Comparison of ENCODE assay signal across 8 mouse cellular contexts in the genomic region with DNA sequence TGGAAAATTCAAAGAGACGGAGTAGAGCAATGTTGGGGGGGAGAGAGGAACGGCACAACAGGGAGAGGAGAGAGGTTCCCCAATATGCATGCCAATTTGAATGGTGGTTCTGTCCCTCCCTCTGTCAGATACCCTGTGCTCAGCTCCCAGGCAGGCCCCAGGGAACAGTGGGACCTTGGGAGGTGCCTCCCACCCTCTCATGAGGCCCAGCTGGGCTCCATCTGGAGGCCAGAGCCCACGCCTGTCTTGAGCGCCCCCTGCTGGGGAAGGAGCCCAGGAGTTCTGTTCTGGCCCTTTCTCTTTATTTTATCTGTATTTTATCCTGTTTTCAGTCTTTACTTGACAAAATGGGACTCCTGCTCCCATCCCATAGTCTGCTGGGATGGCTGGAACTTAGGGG. TPM values are rescaled to one million over a fixed set of nuclear protein-coding genes. Genes with fewer than 3 reads are reported as not detected.
A peak's percentile ranks its signal among the peaks of the same experiment; 100 is the strongest.
DNase-seq lines count a peak whose midpoint lies in the region.

No protein-coding gene starts in this region.

- peaks cover 4% of the 10 kb centered on the region for H3K4me1 ChIP-seq in embryonic facial prominence, embryonic 10.5 days

- peak; percentile 84 for DNase-seq in adrenal gland, postnatal 10 days
- no peak for DNase-seq in adrenal gland, adult 8-10 months
- peak; percentile 58 for DNase-seq in ovary, postnatal 14 days (ENCODE audit: low spot score)
- DNase-seq in ovary, adult 18-20 months (ENCODE audit: low spot score): no peak
- peak; percentile 73 for DNase-seq in embryonic facial prominence, embryonic 10.5 days (ENCODE audit: low spot score)
- peak; percentile 63 for DNase-seq in kidney, postnatal 14 days
- DNase-seq in lung, postnatal 4 days: peak; percentile 62 to 75
- DNase-seq in testis, postnatal 14 days (ENCODE audit: low spot score): peak; percentile 49

- no peak overlapping the region for H3K4me3 ChIP-seq in embryonic facial prominence, embryonic 10.5 days

- WGBS in embryonic facial prominence, embryonic 10.5 days: 35% methylated on average over 4 of the region's 4 CpGs

- no peak overlapping the region for H3K27ac ChIP-seq in embryonic facial prominence, embryonic 10.5 days (replicated peaks)

- peaks cover 19% of the 10 kb centered on the region for H3K27me3 ChIP-seq in embryonic facial prominence, embryonic 10.5 days (replicated peaks; ENCODE audit: low read depth, poor library complexity, severe bottlenecking)

- H3K36me3 ChIP-seq in embryonic facial prominence, embryonic 10.5 days (replicated peaks): no peaks in the 10 kb centered on the region

- H3K9me3 ChIP-seq in embryonic facial prominence, embryonic 10.5 days: no peaks in the 10 kb centered on the region; the same call in 1 of the 2 replicates

RNA-seq across cellular contexts. Expression of gene Gm20479, which starts 27.5 kb away (rescaled TPM):
- total RNA-seq in adrenal gland, postnatal 10 days (2021): 1 to 10 TPM in 1 of 2 experiments, not detected in 1; 2.5 TPM
- 1 to 10 TPM in 1 of 4 experiments, not detected in 3; 4.0 TPM for total RNA-seq in adrenal gland, adult 8-10 months (2022)
- polyA plus RNA-seq in embryonic facial prominence, embryonic 10.5 days (2016; fragmentation: Nextera tagmentation; extraction: Ambion mirVana): not detected in 2 replicates

RNA-seq across cellular contexts. Expression of gene Shkbp1, which starts 28.9 kb away (rescaled TPM):
- 10 to 100 TPM; 19.6 to 22.9 TPM for total RNA-seq in adrenal gland, postnatal 10 days (2021)
- 10 to 100 TPM; 19.4 to 41.1 (median 29.7) TPM for total RNA-seq in adrenal gland, adult 8-10 months (2022)
- polyA plus RNA-seq in embryonic facial prominence, embryonic 10.5 days (2016; fragmentation: Nextera tagmentation; extraction: Ambion mirVana): 73.2 and 80.3 TPM in 2 replicates

RNA-seq across cellular contexts. Expression of gene Ltbp4, which starts 47.2 kb away (rescaled TPM):
- 100 to 1,000 TPM; 107 to 111 TPM for total RNA-seq in adrenal gland, postnatal 10 days (2021)
- 100 to 1,000 TPM in 3 of 4 experiments, 10 to 100 TPM in 1; 90.9 to 117 (median 108) TPM for total RNA-seq in adrenal gland, adult 8-10 months (2022)
- polyA plus RNA-seq in embryonic facial prominence, embryonic 10.5 days (2016; fragmentation: Nextera tagmentation; extraction: Ambion mirVana): 7.1 and 8.8 TPM in 2 replicates

Comparison
In these comparisons a context has a peak if more than half of its experiments do, and no peak if none do; other contexts are left out.
1. DNase-seq: peak in adrenal gland, postnatal 10 days (single experiment), ovary, postnatal 14 days (single experiment), embryonic facial prominence, embryonic 10.5 days (single experiment), kidney, postnatal 14 days (single experiment), lung, postnatal 4 days (2 of 2) and testis, postnatal 14 days (single experiment); none in adrenal gland, adult 8-10 months (single experiment) and ovary, adult 18-20 months (single experiment).